Mouse (Mus musculus) brown adipose tissue, adult 24 weeks (tissue): ENCODE measurements at regions not wholly inside any gene's neighbourhood (a gene's known extent, or its start where the extent isn't known, plus 50 kb on each side); places are given as distances from the start of the nearest gene placed in this dataset.
A peak's percentile ranks its signal among the peaks of the same experiment; 100 is the strongest.

ENCODE experiments used
- H3K27ac ChIP-seq: fragments of 200-500 bp; replicated peaks from 2 replicates; pipeline ENCODE4 v1.5.1; 2012; ENCODE audit warnings: low read depth, mild to moderate bottlenecking, low read length
- H3K4me1 ChIP-seq: fragments of 200-500 bp; 2 replicates; pipeline ENCODE4 v1.6.1; 2012; ENCODE audit warnings: low read length, mixed read lengths; ENCODE audit not compliant: control insufficient read depth, insufficient read depth, insufficient read length
- H3K4me3 ChIP-seq: fragments of 200-500 bp; 2 replicates; pipeline ENCODE4 v1.5.1; 2012; ENCODE audit warnings: low read depth, mild to moderate bottlenecking, low read length, moderate library complexity; ENCODE audit not compliant: insufficient read depth

- no peak overlapping the region for H3K4me3 ChIP-seq
- H3K4me1 ChIP-seq: no peaks in the 10 kb centered on the region
- H3K27ac ChIP-seq: no peak overlapping the region
Measured at GRCm38 (mm10) chr9:43448981-43449380, 138.3 kb downstream of the Trim29 start.

GRCm38 (mm10) chr9:43453953-43454582, 143.4 kb downstream of the Trim29 start:
- H3K4me1 ChIP-seq: no peaks in the 10 kb centered on the region
- H3K27ac ChIP-seq: no peak overlapping the region
- H3K4me3 ChIP-seq: no peak overlapping the region

GRCm38 (mm10) chr9:43457736-43458135, 147.1 kb downstream of the Trim29 start:
- no peak overlapping the region for H3K4me3 ChIP-seq
- H3K27ac ChIP-seq: 0 out of 2 replicates have a peak overlapping the region, but pooled peaks have one; percentile 51
- no peaks in the 10 kb centered on the region for H3K4me1 ChIP-seq

- H3K4me3 ChIP-seq: no peak overlapping the region
- H3K4me1 ChIP-seq: no peaks in the 10 kb centered on the region
- H3K27ac ChIP-seq: no peak overlapping the region
Measured at GRCm38 (mm10) chr9:43461131-43461530, 150.5 kb downstream of the Trim29 start.

GRCm38 (mm10) chr9:43463445-43464090, 152.9 kb downstream of the Trim29 start:
- Histone ChIP-seq H3K4me3 (no peak overlapping the region), H3K4me1 (no peaks in the 10 kb centered on the region), H3K27ac (no peak overlapping the region)

GRCm38 (mm10) chr9:43465129-43465528, 154.5 kb downstream of the Trim29 start:
- Histone ChIP-seq H3K4me3 (no peak overlapping the region), H3K27ac (no peak overlapping the region), H3K4me1 (no peaks in the 10 kb centered on the region)

- no peaks in the 10 kb centered on the region for H3K4me1 ChIP-seq
- H3K4me3 ChIP-seq: no peak overlapping the region
- H3K27ac ChIP-seq: no peak overlapping the region
Measured at GRCm38 (mm10) chr9:43465731-43466330, 155.2 kb downstream of the Trim29 start.

- no peaks in the 10 kb centered on the region for H3K4me1 ChIP-seq
Measured at GRCm38 (mm10) chr9:43466883-43467282, 156.2 kb downstream of the Trim29 start.

GRCm38 (mm10) chr9:43469215-43469614, 158.6 kb downstream of the Trim29 start:
- H3K4me1 ChIP-seq: no peaks in the 10 kb centered on the region

More at GRCm38 (mm10) chr9:43466883-43467282, 156.2 kb downstream of the Trim29 start:
- no peak overlapping the region for H3K27ac ChIP-seq
- no peak overlapping the region for H3K4me3 ChIP-seq

GRCm38 (mm10) chr9:43472231-43472630, 161.6 kb downstream of the Trim29 start:
- no peak overlapping the region for H3K27ac ChIP-seq
- H3K4me3 ChIP-seq: no peak overlapping the region
- H3K4me1 ChIP-seq: no peaks in the 10 kb centered on the region

More at GRCm38 (mm10) chr9:43469215-43469614, 158.6 kb downstream of the Trim29 start:
- no peak overlapping the region for H3K4me3 ChIP-seq
- no peak overlapping the region for H3K27ac ChIP-seq

- H3K27ac ChIP-seq: no peak overlapping the region
- H3K4me3 ChIP-seq: no peak overlapping the region
- H3K4me1 ChIP-seq: no peaks in the 10 kb centered on the region
Measured at GRCm38 (mm10) chr9:43473164-43473563, 162.5 kb downstream of the Trim29 start.

- Histone ChIP-seq H3K4me3 (no peak overlapping the region), H3K4me1 (no peaks in the 10 kb centered on the region), H3K27ac (no peak overlapping the region)
Measured at GRCm38 (mm10) chr9:43473601-43474302, 163.1 kb downstream of the Trim29 start.

- H3K4me1 ChIP-seq: no peaks in the 10 kb centered on the region
- no peak overlapping the region for H3K4me3 ChIP-seq
- no peak overlapping the region for H3K27ac ChIP-seq
Measured at GRCm38 (mm10) chr9:43474303-43474643, 163.6 kb downstream of the Trim29 start.

GRCm38 (mm10) chr9:43480826-43481591, 170.4 kb downstream of the Trim29 start:
- peaks cover 4% of the 10 kb centered on the region; the same call in 1 of the 2 replicates for H3K4me1 ChIP-seq
- no peak overlapping the region for H3K27ac ChIP-seq
- no peak overlapping the region for H3K4me3 ChIP-seq
